Mouse (Mus musculus) hindbrain, embryonic 11.5 days (tissue): Measurements from ENCODE around the gene Zfp36l1. TPM values are rescaled to one million over a fixed set of nuclear protein-coding genes. Genes with fewer than 3 reads are reported as not detected.

Experiments used
- ATAC-seq: fragments of 200-750 bp; cut with Nextera tagmentation; 2 replicates; pipeline ENCODE4 v1.8.0; 2017; ENCODE audit warnings: mild to moderate bottlenecking, moderate TSS enrichment, moderate library complexity; ENCODE audit not compliant: low FRiP score
- DNase-seq: peaks from one replicate; pipeline ENCODE4 v3.0.0-alpha.2; 2015; ENCODE audit warnings: low spot score
- H3K27ac ChIP-seq: fragments of 300-500 bp; sonication (generic); 2 replicates; pipeline ENCODE4 v1.5.1; 2014; ENCODE audit warnings: mild to moderate bottlenecking, low read depth, low read length
- H3K27me3 ChIP-seq: fragments of 300-500 bp; sonication (generic); 2 replicates; pipeline ENCODE4 v1.6.1; 2014; ENCODE audit warnings: mild to moderate bottlenecking, low read length, moderate library complexity, mixed read lengths; ENCODE audit not compliant: control insufficient read depth, insufficient read depth
- H3K36me3 ChIP-seq: fragments of 300-500 bp; sonication (generic); 2 replicates; pipeline ENCODE4 v1.6.1; 2014; ENCODE audit warnings: mild to moderate bottlenecking, low read length, moderate library complexity, mixed read lengths; ENCODE audit not compliant: control insufficient read depth, insufficient read depth
- H3K4me1 ChIP-seq: fragments of 300-500 bp; sonication (generic); replicated peaks from 2 replicates; pipeline ENCODE4 v1.6.1; 2014; ENCODE audit warnings: low read length, mixed read lengths; ENCODE audit not compliant: control insufficient read depth, insufficient read depth
- H3K4me2 ChIP-seq: fragments of 300-500 bp; sonication (generic); replicated peaks from 2 replicates; pipeline ENCODE4 v1.6.1; 2014; ENCODE audit warnings: mild to moderate bottlenecking, low read depth, low read length
- H3K4me3 ChIP-seq: fragments of 300-500 bp; sonication (generic); 2 replicates; pipeline ENCODE4 v1.5.1; 2014; ENCODE audit warnings: low read depth, low read length
- H3K9ac ChIP-seq: fragments of 300-500 bp; sonication (generic); 2 replicates; pipeline ENCODE4 v1.6.1; 2014; ENCODE audit warnings: low read depth, low read length
- H3K9me3 ChIP-seq: fragments of 300-500 bp; sonication (generic); 2 replicates; pipeline ENCODE4 v1.6.1; 2016; ENCODE audit warnings: low read length; ENCODE audit not compliant: control insufficient read depth
- WGBS: fragments of 180-500 bp; shearing (Covaris S2); extraction: QIAGEN DNeasy Blood & Tissue Kit; methylation state at CpG from one replicate; pipeline ENCODE4 v1.1.7; 2014; 5-methylcytosine and 5-hydroxymethylcytosine counted together
- polyA plus RNA-seq: library from polyadenylated mRNA; unstranded; fragments of >200 nt; fragmentation: Nextera tagmentation; extraction: Ambion mirVana; gene quantifications from 2 replicates; pipeline ENCODE4 v1.2.1, GENCODE M21; 2014

The Zfp36l1 gene
- polyA plus RNA-seq, 1 experiment from 2014 or later: 127 TPM

DNA sequence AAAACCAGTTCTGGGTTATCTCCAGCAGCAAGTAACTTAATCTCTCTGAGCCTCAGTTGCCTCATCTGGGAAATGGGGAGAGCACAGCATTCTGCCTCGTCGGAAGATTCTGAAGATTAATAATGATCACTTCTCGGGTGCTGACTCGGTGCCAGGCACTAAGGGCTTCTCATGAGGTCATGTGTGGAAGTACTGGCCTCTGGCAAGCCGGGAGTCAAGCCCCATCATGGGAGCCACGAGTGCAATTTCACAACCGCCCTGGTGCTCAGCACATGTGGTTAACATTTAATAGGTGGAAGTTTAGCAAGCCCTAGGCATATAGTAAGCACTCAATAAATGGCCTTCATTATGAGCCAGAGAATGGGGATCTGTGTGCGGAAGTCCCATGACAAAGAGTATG, 22.4 kb upstream of the Zfp36l1 start:
- no peak for ATAC-seq
- no peaks in the 10 kb centered on the region for H3K27me3 ChIP-seq
- H3K4me2 ChIP-seq: no peak overlapping the region
- no peaks in the 10 kb centered on the region for H3K36me3 ChIP-seq
- DNase-seq: no peak
- H3K4me1 ChIP-seq: peaks cover 6% of the 10 kb centered on the region
- no peak overlapping the region for H3K9ac ChIP-seq
- H3K27ac ChIP-seq: no peak overlapping the region
- H3K9me3 ChIP-seq: no peaks in the 10 kb centered on the region
- no peak overlapping the region for H3K4me3 ChIP-seq
- 90% methylated on average over 8 of the region's 8 CpGs for WGBS

DNA sequence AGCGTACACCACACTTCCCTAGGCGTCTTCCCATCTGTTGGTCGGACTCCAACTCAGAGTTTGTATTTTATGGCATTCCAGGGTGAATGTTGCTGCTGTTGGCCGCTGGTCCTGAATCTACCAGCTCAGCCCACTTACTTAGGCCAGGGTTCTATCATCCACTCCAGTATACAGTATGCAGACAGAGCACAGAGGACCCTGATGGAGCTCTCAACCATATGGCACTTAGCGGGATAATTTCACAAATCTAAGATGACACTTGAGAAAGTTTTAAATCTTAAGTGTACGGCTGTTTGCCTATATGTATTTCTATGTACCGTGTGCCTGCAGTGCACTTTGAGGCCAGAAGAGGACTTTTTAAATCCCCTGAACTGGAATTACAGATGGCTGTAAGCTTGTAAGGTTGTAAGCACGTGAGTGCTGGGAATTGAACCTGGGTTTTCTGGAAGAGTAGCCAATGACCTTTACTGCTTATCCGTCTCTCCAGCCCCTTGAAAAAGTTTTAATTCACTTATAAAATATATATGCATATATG, 20.3 kb upstream of the Zfp36l1 start:
- Histone ChIP-seq H3K4me1 (peaks cover 10% of the 10 kb centered on the region), H3K27ac (no peak overlapping the region), H3K4me3 (no peak overlapping the region), H3K9ac (no peak overlapping the region), H3K36me3 (no peaks in the 10 kb centered on the region), H3K27me3 (no peaks in the 10 kb centered on the region), H3K9me3 (no peaks in the 10 kb centered on the region), H3K4me2 (0 out of 2 replicates have a peak overlapping the region, but pooled peaks have one; percentile 62)
- 41% methylated on average over 9 of the region's 9 CpGs for WGBS
- ATAC-seq (peak; percentile 51), DNase-seq (no peak)

DNA sequence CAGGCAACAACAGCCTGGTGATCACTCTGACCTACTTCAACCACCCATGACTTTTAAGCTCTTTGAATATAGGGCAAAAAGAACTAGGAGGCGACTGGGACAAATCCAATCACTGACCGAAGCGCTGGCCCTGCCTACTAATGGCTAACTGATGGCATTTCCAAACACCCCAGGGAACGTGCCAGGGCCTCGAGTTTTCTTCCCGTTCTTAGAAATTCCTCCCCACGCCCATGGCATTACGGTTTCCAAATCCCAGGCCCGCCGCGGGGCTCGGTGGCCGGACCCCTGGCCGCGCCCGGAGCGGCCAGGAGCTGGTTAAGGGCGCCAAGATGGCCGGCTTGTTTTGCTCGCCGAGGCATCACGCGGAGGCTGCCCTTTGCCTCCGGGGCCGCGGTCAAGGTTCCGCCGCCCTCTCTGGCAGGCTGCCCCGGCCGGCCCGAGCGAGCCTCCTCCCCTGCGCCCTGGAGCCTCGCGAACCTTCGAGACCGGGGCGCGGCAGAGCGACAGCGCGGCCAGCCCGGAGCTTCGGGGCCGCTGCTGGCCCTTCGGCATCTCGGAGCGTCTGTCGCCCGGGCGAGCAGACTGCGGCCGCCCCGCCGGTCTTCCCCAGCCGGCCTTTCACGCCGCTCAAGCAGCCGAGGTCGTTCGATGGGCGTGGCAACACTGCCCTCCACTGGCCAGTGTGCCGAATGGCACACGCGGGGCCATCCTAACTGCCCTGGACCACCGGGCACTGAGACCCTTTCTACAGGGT, 19.6 kb upstream of the Zfp36l1 start:
- DNase-seq: peak; percentile 95
- Histone ChIP-seq H3K4me2 (peak overlapping the region; percentile 62), H3K9ac (peak overlapping the region; percentile 86), H3K36me3 (no peaks in the 10 kb centered on the region), H3K4me1 (peaks cover 10% of the 10 kb centered on the region), H3K27ac (peak overlapping the region; percentile 93), H3K4me3 (peak overlapping the region; percentile 51), H3K27me3 (no peaks in the 10 kb centered on the region), H3K9me3 (no peaks in the 10 kb centered on the region)
- WGBS: 2% methylated on average over 60 of the region's 66 CpGs
- peak; percentile 86 for ATAC-seq

DNA sequence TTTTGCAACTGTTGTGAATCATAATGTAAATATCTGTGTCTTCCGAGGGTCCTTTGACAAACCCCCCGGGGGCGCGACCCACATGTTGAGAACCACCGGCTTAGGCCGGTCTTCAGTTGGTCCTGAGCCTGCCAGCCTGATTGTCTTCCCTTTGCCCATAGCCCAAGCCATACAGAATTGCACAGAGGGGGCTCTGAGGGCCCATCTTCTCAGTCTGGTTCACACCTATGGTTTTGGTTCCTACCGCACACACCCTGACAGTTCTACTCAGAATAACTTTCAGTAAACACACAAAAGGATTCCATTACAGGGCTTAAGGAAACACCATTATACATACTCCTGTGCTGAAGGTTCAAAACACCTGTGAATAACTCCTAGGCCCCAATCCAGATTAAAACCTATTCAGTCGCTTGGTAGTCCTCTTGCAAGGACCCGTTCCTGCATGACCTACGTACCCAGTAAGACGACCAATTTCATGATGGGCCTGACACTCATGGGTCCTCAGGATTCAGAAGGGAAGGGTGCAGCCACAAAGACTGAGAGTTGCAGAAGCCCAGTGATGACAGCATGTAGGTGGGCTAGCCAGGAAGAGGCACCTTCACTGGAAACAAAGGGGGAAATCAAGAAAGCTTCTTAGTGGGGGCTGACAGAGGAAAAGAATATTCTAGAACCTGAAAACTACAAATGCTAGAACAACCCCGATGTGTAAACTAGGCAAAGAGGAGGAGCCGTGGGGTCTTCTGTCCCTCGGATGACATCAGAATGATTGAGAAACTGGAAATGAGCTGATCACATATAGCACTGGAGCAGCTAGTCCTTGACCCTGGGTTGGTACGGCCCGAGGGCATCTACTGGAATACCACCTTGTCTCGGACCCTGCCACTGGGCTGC, 18.8 kb upstream of the Zfp36l1 start:
- ATAC-seq: no peak
- 54% methylated on average over 17 of the region's 17 CpGs for WGBS
- Histone ChIP-seq H3K4me2 (peak overlapping the region; percentile 62), H3K9me3 (no peaks in the 10 kb centered on the region), H3K27me3 (no peaks in the 10 kb centered on the region), H3K4me1 (peaks cover 10% of the 10 kb centered on the region), H3K9ac (peak overlapping the region; percentile 86), H3K36me3 (no peaks in the 10 kb centered on the region), H3K4me3 (peak overlapping the region; percentile 51; the same call in 1 of the 2 replicates), H3K27ac (peak overlapping the region; percentile 93)
- DNase-seq: peak; percentile 35

DNA sequence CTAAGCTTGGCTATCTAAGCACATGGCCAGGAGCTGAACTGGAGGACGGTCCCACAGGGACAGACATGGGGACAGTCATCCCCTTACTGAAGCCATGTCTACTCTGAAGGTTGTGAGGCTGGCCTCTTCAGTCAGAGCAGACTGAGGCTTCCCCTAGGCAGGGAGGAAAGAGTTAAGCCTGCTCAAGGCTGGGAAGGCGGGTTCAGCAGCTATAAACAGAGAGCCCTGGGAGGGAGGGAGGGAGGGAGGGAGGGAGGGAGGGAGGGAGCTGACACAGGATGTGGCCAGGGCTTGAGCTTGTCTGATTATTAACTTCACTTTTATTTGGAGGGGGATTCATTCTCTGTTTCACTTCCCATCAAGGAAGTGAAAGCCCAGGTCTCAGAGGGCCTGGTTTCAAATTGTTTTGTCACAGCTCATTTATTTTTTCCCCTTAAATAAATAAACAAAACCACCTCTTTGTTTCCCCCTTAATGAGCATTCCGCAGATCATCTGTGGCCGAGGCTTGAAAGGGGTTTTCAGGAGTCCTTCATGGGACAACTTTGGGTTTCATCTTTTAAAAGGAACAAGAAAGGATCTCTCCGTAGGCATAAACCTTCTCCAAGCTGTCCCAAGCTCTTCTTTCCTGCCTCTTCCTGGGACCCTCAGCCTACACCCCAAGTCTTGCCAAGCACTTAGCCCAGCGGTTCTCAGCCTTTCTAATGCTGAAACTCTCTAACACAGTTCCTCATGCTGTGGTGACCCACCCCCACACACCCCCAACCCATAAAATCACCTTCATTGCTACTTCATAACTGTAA, 17.9 kb upstream of the Zfp36l1 start:
- Histone ChIP-seq H3K9me3 (no peaks in the 10 kb centered on the region), H3K27ac (peak overlapping the region; percentile 93), H3K4me3 (no peak overlapping the region), H3K4me2 (no peak overlapping the region), H3K36me3 (no peaks in the 10 kb centered on the region), H3K4me1 (peaks cover 10% of the 10 kb centered on the region), H3K9ac (0 out of 2 replicates have a peak overlapping the region, but pooled peaks have one; percentile 1), H3K27me3 (no peaks in the 10 kb centered on the region)
- peak; percentile 61 for ATAC-seq
- WGBS: 8% methylated on average over 5 of the region's 6 CpGs
- DNase-seq: peak; percentile 68

DNA sequence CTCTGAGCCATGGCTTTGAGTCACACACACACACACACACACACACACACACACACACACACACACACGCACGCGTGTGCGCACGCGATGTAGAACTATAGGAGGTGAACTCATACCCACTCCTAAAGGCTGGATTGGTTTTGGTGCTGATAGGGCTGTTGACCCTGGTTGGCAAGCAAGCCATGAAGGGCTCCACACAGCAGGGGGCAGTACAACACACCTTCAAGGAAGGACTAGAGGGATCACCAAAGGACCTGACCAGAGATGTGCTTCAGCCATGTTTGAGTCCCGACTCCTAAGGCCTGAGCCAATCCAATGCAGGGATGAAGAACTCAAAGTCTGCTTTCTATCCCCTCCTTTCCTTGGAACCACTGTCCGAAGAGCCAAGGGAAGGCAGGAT, 16.7 kb upstream of the Zfp36l1 start:
- Histone ChIP-seq H3K36me3 (no peaks in the 10 kb centered on the region), H3K27me3 (no peaks in the 10 kb centered on the region), H3K9me3 (no peaks in the 10 kb centered on the region), H3K4me1 (peaks cover 10% of the 10 kb centered on the region), H3K9ac (no peak overlapping the region), H3K27ac (peak overlapping the region; percentile 93; the same call in 1 of the 2 replicates), H3K4me3 (no peak overlapping the region), H3K4me2 (no peak overlapping the region)
- ATAC-seq (no peak), DNase-seq (no peak)
- WGBS: 93% methylated on average over 8 of the region's 8 CpGs

DNA sequence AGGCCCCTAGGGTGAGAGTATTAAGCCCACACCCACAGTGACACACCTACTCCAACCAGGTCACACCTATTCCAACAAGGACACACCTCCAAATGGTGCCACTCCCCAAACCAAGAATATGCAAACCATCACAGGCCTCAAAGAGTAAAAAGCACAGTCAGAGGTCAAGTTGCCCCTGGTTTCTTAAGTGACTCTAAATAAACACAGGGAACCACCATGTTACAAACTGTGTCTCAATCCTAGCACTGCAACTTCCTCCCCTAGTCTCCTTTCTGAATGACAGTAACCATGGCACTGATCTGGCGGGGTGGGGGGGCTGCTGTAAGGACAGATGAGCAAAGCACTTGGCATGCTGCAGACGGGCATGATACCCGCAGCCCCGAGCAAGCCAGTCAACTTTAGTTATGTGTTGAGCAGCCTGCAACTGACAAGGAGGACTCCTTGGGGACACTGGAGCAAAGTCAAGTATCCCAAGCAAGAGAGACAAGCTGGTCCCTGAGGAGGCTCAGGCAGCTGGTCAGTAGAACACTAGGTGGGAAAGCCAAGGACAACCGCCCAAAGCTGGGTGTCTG, 14.5 kb upstream of the Zfp36l1 start:
- no peaks in the 10 kb centered on the region for H3K9me3 ChIP-seq
- no peaks in the 10 kb centered on the region for H3K27me3 ChIP-seq
- no peaks in the 10 kb centered on the region for H3K36me3 ChIP-seq
- 87% methylated on average over 5 of the region's 5 CpGs for WGBS
- H3K4me3 ChIP-seq: no peak overlapping the region
- ATAC-seq (no peak), DNase-seq (no peak)
- H3K4me2 ChIP-seq: no peak overlapping the region
- no peak overlapping the region for H3K27ac ChIP-seq
- peaks cover 10% of the 10 kb centered on the region for H3K4me1 ChIP-seq
- no peak overlapping the region for H3K9ac ChIP-seq

DNA sequence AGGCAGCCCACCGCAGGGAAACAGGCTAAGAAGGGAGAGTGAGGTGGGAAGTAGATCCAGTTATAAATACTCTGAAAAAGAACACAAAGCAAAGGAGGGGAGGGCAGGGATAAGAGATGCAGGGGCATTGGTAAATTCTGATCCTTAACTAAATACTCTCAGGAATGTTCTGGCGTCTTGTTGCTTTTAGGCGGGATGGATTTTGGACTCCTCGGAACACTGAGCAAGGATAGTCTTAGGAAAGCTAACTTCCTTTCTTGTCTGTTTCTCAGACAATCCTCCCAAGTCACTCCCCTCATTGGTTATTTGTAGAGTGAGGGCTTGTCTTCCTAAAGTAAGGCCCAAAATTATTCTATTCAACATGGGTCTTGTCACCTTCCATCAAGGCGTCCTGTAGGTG, 12.5 kb upstream of the Zfp36l1 start:
- Histone ChIP-seq H3K4me2 (no peak overlapping the region), H3K36me3 (no peaks in the 10 kb centered on the region), H3K9me3 (no peaks in the 10 kb centered on the region), H3K4me1 (peaks cover 6% of the 10 kb centered on the region), H3K27ac (no peak overlapping the region), H3K27me3 (no peaks in the 10 kb centered on the region), H3K9ac (no peak overlapping the region), H3K4me3 (no peak overlapping the region)
- no peak for DNase-seq
- ATAC-seq: no peak
- WGBS: 91% methylated on average over 5 of the region's 5 CpGs
